Mouse (Mus musculus) kidney, embryonic 15.5 days (tissue): ENCODE measurements around the gene Calml3. TPM values are rescaled to one million over a fixed set of nuclear protein-coding genes. Genes with fewer than 3 reads are reported as not detected.

Experiments
- ATAC-seq: fragments of 200-750 bp; cut with Nextera tagmentation; replicated peaks from 2 replicates; pipeline ENCODE4 v1.8.0; 2017; ENCODE audit warnings: moderate TSS enrichment; ENCODE audit not compliant: low FRiP score
- H3K27ac ChIP-seq: fragments of 300-500 bp; sonication (generic); 2 replicates; pipeline ENCODE4 v1.5.1; 2015; ENCODE audit warnings: mild to moderate bottlenecking, inconsistent platforms
- H3K27me3 ChIP-seq: fragments of 300-500 bp; sonication (generic); 2 replicates; pipeline ENCODE4 v1.6.1; 2015; ENCODE audit warnings: inconsistent platforms
- H3K36me3 ChIP-seq: fragments of 300-500 bp; sonication (generic); 2 replicates; pipeline ENCODE4 v1.6.1; 2015; ENCODE audit warnings: inconsistent platforms
- H3K4me1 ChIP-seq: fragments of 300-500 bp; sonication (generic); 2 replicates; pipeline ENCODE4 v1.6.1; 2015; ENCODE audit warnings: inconsistent platforms
- H3K4me2 ChIP-seq: fragments of 300-500 bp; sonication (generic); 2 replicates; pipeline ENCODE4 v1.6.1; 2015; ENCODE audit warnings: moderate library complexity, mild to moderate bottlenecking, inconsistent platforms
- H3K4me3 ChIP-seq: fragments of 300-500 bp; sonication (generic); replicated peaks from 2 replicates; pipeline ENCODE4 v1.5.1; 2015; ENCODE audit warnings: mild to moderate bottlenecking, inconsistent platforms
- H3K9ac ChIP-seq: fragments of 300-500 bp; sonication (generic); 2 replicates; pipeline ENCODE4 v1.6.1; 2015; ENCODE audit warnings: mild to moderate bottlenecking, inconsistent platforms
- H3K9me3 ChIP-seq: fragments of 300-500 bp; sonication (generic); replicated peaks from 2 replicates; pipeline ENCODE4 v1.6.1; 2016; ENCODE audit warnings: inconsistent platforms
- WGBS: fragments of 180-500 bp; shearing (Covaris S2); methylation state at CpG from one replicate; pipeline ENCODE4 v1.1.7; 2015; ENCODE audit warnings: mixed read lengths; 5-methylcytosine and 5-hydroxymethylcytosine counted together
- polyA plus RNA-seq: library from polyadenylated mRNA; unstranded; fragments of >200 nt; fragmentation: Nextera tagmentation; extraction: Ambion mirVana; gene quantifications from 2 replicates; pipeline ENCODE4 v1.2.1, GENCODE M21; 2015

The Calml3 gene
- polyA plus RNA-seq, 1 experiment from 2014 or later: 0.74 TPM

DNA sequence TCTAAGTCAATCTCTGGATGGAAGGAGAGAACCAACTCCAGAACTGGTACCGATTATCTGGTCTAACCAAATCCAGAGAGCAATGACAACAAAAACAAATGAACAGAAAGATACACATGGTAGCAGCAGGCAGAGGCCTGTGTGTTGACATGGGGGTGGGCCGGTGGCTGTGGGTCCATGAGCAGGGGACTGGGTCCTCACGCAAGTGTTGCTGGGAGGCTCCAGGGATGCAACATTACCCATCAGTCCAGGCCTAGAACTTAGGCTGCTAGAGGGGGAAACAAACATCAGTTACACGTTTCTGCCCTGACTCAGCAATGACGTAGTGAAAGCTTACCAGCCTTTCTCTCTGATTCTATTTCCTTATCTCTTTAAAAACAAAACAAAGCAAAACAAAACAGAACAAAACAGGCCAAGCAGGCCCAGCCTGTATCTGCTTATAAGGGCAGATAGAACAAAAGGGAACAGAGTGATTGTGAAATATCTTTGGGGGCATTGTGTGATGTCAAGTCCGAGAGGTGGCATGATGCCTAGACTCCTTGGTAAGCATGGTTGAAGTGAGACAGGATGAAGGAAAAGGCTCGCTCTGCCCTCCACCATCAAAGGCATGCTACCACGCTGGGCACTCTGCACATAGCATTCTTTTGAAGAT, 24.4 kb downstream of the Calml3 start:
- Histone ChIP-seq H3K9ac (no peak overlapping the region), H3K9me3 (no peaks in the 10 kb centered on the region), H3K27me3 (no peaks in the 10 kb centered on the region), H3K4me2 (no peak overlapping the region), H3K27ac (no peak overlapping the region), H3K4me1 (no peaks in the 10 kb centered on the region), H3K36me3 (no peaks in the 10 kb centered on the region), H3K4me3 (no peak overlapping the region)
- no peak for ATAC-seq
- WGBS: 87% methylated on average over 8 of the region's 8 CpGs

DNA sequence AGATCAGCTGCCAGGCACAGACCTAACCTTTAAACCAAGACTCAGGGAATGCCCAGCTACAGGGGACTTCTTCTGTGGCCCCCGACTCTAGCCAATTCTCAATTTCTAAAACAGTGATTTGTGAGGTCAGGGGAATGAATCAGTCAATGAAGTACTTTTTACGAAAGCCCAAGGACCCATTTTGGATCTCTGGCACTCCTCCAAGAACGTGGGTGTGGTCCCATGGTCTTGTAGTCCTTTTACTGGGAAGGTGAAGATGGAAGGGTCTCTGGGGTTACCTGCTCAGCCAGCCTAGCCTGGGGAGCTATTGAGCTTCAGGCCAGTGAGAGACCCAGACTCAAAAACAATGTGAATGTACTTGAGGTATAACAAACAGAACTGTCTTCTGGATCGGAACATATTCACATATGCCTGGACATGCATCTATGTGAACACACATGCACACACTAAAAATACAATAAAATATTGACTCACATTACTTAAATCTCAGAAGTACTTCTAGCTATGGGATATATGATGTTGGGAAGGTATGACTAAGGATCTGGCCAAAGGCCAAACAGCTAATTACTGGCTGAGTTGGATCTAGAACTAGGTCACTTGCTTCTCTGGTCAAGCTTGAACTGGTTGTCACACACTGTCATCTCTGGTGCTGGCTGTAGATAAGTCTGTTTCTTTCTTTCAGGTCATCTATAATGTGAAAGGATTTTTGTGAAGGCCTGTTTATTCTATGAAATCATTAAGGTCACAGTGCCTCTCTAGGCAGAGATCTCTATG, 25.3 kb downstream of the Calml3 start:
- 71% methylated on average over 4 of the region's 4 CpGs for WGBS
- Histone ChIP-seq H3K9me3 (no peaks in the 10 kb centered on the region), H3K36me3 (no peaks in the 10 kb centered on the region), H3K4me3 (no peak overlapping the region), H3K4me2 (no peak overlapping the region), H3K27ac (no peak overlapping the region), H3K27me3 (no peaks in the 10 kb centered on the region), H3K9ac (no peak overlapping the region), H3K4me1 (no peaks in the 10 kb centered on the region)
- no peak for ATAC-seq

DNA sequence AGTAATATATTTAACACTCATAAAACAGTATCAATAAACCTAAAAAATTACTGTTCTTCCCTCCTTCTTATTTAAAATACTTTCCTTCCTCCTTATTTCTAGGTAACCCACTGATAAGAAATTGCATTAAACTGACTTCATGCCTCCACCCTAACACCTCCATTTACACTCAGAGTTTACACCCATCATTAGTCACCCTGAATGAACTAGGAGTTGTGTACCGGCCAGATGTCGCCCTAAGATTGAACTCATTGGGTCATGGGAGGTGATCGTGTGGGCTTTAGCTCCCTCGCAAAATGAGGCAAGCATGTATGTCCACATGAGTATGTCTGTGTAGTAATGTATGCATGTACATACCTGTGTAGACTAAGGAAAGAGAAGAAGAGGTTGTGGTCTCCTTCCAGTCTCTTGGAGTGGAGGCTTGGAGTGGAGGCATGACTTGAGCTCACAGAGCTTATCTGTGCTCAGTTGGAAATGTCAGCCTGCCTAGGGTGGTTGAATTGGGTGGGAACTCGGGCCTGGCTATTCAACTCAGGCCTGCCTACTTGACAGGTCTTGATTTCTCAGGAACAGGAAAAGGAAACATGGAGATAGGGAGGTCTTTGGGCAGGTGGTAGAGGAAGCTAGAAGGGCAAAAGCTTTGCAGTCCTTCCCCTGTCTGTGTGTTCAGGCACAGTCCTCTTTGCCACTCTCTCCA, 26.8 kb downstream of the Calml3 start:
- Histone ChIP-seq H3K9ac (no peak overlapping the region), H3K4me3 (no peak overlapping the region), H3K27ac (no peak overlapping the region), H3K4me1 (no peaks in the 10 kb centered on the region), H3K9me3 (no peaks in the 10 kb centered on the region), H3K36me3 (no peaks in the 10 kb centered on the region), H3K27me3 (no peaks in the 10 kb centered on the region), H3K4me2 (no peak overlapping the region)
- 76% methylated on average over 5 of the region's 5 CpGs for WGBS
- ATAC-seq: no peak

DNA sequence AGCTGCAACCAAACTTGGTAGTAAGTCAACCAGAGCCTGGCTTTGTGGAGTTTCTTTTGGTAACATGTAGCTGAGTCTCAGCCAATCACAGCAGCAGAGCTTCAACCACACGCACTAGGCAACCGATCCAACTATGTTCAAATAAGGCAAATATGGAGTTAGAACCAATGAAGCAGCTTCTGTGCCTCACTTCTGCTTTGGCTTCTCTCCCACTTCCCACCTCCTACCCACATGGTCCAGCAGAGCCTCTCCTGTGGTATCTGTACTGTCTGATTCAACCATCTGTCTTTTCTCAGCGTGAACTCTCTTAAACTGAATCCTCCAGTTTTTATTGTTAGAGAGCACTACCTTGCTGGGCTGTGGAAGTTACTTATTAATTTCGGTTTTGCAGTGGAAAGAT, 27.7 kb downstream of the Calml3 start:
- Histone ChIP-seq H3K9ac (no peak overlapping the region), H3K9me3 (no peaks in the 10 kb centered on the region), H3K27me3 (no peaks in the 10 kb centered on the region), H3K4me1 (no peaks in the 10 kb centered on the region), H3K36me3 (no peaks in the 10 kb centered on the region), H3K27ac (no peak overlapping the region), H3K4me2 (no peak overlapping the region), H3K4me3 (no peak overlapping the region)
- ATAC-seq: no peak
- 88% methylated on average over 4 of the region's 4 CpGs for WGBS

DNA sequence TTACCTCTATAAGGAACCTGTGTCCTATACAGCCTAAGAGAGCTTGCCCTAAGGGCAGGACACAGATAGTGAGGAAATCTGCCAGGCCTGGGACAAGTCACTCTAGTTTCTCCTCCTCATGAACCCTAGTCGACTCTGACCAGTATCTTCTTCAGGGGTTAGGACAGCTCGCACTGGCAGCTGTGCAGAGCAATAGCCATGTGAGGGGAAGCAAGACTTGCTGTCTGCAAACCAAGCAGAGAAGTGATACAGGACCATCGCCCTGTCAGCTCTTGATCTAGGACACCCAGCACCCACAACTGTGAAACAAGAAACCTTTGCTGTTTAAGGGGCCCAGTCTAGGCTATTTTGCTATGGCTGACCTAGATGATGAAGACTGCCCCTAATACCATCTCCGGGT, 29.1 kb downstream of the Calml3 start:
- H3K36me3 ChIP-seq: no peaks in the 10 kb centered on the region
- ATAC-seq: no peak

DNA sequence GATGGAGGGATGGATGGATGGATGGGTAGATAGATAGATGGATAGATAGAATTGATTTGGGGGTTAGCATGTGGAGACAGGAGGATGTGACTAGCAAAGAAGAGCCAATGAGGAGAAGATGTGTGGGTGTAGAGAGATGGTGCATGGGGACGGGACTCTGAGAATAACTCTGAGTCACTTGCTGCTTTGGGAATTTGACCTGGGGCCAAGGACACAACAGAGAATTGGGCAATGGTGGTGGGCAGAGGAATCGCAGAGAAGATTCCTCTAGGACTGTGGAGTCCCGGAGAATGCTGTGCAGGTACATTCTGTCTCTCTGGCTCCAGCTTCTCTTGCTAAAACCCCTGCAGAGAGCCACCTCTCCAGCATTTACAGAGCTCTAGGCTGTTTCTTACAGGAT, 29.8 kb downstream of the Calml3 start:
- H3K36me3 ChIP-seq: no peaks in the 10 kb centered on the region
- H3K4me1 ChIP-seq: peaks cover 12% of the 10 kb centered on the region
- 87% methylated on average over 3 of the region's 3 CpGs for WGBS

More for the DNA sequence above, 29.1 kb downstream of the Calml3 start:
- Histone ChIP-seq H3K4me2 (no peak overlapping the region), H3K4me3 (no peak overlapping the region), H3K9ac (no peak overlapping the region), H3K4me1 (peaks cover 9% of the 10 kb centered on the region), H3K9me3 (no peaks in the 10 kb centered on the region), H3K27me3 (no peaks in the 10 kb centered on the region), H3K27ac (no peak overlapping the region)
- 77% methylated on average over 4 of the region's 4 CpGs for WGBS

DNA sequence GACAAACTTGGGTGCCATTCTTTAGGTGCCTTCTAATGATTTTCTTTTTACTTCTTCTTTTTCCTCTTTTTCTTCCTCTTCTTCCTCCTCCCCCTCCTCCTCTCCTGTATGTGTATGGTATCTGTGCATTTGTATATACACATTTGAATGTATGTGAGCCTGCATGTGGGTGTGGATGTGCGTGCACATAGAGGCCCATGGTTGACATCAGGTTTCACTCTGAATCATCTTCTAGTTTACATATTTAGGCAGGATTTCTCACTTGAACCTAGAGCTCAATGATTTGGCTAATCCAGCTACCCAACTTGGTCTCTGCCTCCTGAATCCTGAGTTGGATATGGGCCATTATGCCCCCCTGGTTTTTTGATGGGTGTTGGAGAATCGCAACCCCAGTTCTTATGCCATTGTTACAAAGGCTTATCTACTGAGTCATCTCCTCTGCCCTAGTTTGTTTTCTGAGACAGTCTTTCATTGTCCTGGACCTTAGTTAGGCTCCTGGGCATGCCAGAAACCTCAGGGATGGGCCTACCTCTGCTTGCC, 30.9 kb downstream of the Calml3 start:
- ATAC-seq: no peak

More for the DNA sequence above, 29.8 kb downstream of the Calml3 start:
- no peak overlapping the region for H3K4me3 ChIP-seq
- ATAC-seq: no peak
- no peak overlapping the region for H3K9ac ChIP-seq
- H3K27ac ChIP-seq: no peak overlapping the region
- H3K27me3 ChIP-seq: no peaks in the 10 kb centered on the region
- H3K4me2 ChIP-seq: no peak overlapping the region
- H3K9me3 ChIP-seq: no peaks in the 10 kb centered on the region

DNA sequence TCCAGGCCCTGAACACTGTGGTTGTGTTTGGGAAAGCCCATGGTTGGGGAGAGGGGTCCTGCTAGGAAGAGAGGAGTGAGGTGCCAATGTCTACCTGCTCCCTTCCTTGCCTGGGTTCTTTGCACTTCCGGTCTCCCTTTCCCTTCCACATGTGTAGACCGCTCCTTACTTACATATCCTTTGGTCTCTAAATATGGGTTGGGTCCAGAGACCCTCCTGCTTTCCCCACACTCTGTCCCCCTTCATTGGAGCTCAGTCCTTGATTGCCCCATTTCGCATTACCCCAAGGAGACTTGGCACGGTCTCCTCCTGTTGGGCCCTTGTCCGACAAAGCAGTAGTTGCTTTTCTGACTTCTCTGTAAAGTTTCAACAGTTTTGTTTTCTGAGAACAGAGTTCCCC, 32.9 kb downstream of the Calml3 start:
- H3K27ac ChIP-seq: no peak overlapping the region
- no peaks in the 10 kb centered on the region for H3K36me3 ChIP-seq
- no peak overlapping the region for H3K9ac ChIP-seq
- no peak overlapping the region for H3K4me2 ChIP-seq
- WGBS: 89% methylated on average over 5 of the region's 5 CpGs
- peaks cover 19% of the 10 kb centered on the region for H3K4me1 ChIP-seq
- no peak for ATAC-seq
- no peak overlapping the region for H3K4me3 ChIP-seq
- H3K9me3 ChIP-seq: no peaks in the 10 kb centered on the region
- no peaks in the 10 kb centered on the region for H3K27me3 ChIP-seq

More for the DNA sequence above, 30.9 kb downstream of the Calml3 start:
- no peaks in the 10 kb centered on the region for H3K27me3 ChIP-seq
- no peak overlapping the region for H3K4me2 ChIP-seq
- 94% methylated on average over 2 of the region's 2 CpGs for WGBS
- H3K4me1 ChIP-seq: peaks cover 13% of the 10 kb centered on the region
- no peak overlapping the region for H3K27ac ChIP-seq
- H3K9ac ChIP-seq: no peak overlapping the region
- H3K36me3 ChIP-seq: no peaks in the 10 kb centered on the region
- H3K9me3 ChIP-seq: no peaks in the 10 kb centered on the region
- H3K4me3 ChIP-seq: no peak overlapping the region

DNA sequence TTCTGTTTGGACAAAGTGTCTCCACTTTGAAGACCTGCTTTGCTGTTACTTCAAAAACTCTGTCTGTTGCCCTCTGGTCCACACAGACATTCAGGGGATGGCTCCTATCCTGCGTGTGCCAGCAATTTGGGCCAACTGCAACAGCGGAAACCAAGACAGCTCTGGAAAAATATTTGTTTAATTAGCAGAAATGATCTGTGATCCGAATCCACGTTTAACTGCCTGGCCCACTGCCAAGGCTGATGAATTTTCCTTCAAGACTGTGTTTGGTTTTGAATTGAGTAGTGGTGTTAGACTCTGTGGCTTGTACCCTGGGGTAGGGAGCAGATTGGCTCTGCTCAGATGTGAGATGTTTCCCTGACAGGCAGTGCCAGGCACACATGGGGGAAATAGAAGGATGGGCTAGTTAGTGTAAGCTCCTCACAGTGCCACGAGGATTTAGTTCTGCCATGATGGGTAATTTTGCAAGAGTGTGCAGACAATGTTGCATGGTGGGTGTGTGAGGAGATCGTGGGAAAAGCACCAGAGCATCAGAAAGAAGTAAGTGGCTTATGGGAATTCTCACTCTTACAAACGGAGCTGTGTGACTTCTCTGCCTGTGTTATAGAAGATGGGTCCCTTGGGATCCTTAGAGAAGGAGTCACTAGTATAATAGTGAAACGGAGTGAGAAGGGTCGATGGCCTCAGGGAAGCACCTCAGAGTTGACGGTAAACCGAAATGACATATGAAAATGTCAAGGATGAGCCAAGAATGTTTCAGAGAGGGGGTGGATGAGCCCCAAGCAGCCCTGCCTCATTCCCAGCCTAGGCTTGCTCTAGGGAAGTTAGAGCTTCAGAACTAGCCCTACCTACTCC, 33.7 kb downstream of the Calml3 start:
- H3K9me3 ChIP-seq: no peaks in the 10 kb centered on the region
- peak; percentile 48 for ATAC-seq
- no peaks in the 10 kb centered on the region for H3K27me3 ChIP-seq
- no peak overlapping the region for H3K4me2 ChIP-seq
- peak overlapping the region; percentile 30; the same call in 1 of the 2 replicates for H3K27ac ChIP-seq
- no peak overlapping the region for H3K4me3 ChIP-seq
- 50% methylated on average over 11 of the region's 11 CpGs for WGBS
- peaks cover 19% of the 10 kb centered on the region for H3K4me1 ChIP-seq
- no peaks in the 10 kb centered on the region for H3K36me3 ChIP-seq
- no peak overlapping the region for H3K9ac ChIP-seq

DNA sequence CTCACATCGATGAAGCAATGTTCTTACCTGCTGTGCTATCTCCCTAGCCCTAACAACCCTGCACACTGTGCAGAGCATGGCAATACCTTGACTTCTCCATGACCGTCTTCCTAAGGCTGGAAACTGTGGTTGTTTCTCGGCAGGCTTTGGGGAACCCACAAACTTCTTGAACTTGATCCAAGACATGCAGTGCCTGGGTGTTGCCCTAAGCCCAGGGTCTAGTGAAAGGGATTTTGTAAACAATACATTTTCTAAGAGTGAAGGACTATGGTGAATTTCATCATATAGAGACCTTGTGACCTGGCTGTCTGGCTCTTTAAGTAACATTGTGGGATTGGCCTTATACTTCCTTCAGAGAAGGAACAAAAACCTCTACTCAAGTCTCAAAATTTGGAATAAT, 34.6 kb downstream of the Calml3 start:
- 80% methylated on average over 3 of the region's 3 CpGs for WGBS
- Histone ChIP-seq H3K9me3 (no peaks in the 10 kb centered on the region), H3K9ac (no peak overlapping the region), H3K27me3 (no peaks in the 10 kb centered on the region), H3K4me2 (no peak overlapping the region), H3K36me3 (no peaks in the 10 kb centered on the region), H3K27ac (0 out of 2 replicates have a peak overlapping the region, but pooled peaks have one; percentile 30), H3K4me3 (no peak overlapping the region), H3K4me1 (peaks cover 19% of the 10 kb centered on the region)
- ATAC-seq: no peak

DNA sequence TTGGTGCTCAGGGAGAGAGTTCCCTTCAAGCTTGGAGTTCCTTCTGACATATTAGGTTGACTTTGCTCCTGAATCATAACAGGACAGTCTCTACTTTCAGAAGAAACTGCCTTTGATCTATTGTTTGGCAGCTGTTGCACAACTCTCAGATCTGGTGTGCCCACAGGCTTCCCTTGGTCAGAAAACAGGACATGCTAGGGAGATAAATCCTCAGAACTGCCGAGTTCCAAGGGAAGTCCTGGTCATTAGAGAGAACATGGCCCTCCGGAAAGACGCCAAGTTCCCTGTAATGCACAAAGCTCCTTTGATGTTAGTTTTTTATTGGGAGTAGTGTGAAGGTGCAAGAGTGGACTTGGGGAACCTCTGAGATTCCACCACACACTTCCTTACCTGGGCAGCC, 35.5 kb downstream of the Calml3 start:
- Histone ChIP-seq H3K9ac (no peak overlapping the region), H3K27me3 (no peaks in the 10 kb centered on the region), H3K36me3 (no peaks in the 10 kb centered on the region), H3K27ac (no peak overlapping the region), H3K4me1 (peaks cover 19% of the 10 kb centered on the region), H3K9me3 (no peaks in the 10 kb centered on the region), H3K4me2 (no peak overlapping the region), H3K4me3 (no peak overlapping the region)
- ATAC-seq: no peak
- WGBS: 52% methylated on average over 3 of the region's 3 CpGs
